Mouse (Mus musculus) lung, postnatal 0 days (tissue): Measurements from ENCODE around the gene Tmem43. TPM values are rescaled to one million over a fixed set of nuclear protein-coding genes. Genes with fewer than 3 reads are reported as not detected.

Experiments
- ATAC-seq: fragments of 200-750 bp; cut with Nextera tagmentation; 2 replicates; pipeline ENCODE4 v1.8.0; 2017; ENCODE audit warnings: moderate library complexity
- DNase-seq: peaks from one replicate; pipeline ENCODE4 v3.0.0-alpha.2; 2016; ENCODE audit warnings: low spot score
- H3K27ac ChIP-seq: fragments of 300-500 bp; sonication (generic); 2 replicates; pipeline ENCODE4 v1.5.1; 2014; ENCODE audit warnings: antibody characterized with exemption, mild to moderate bottlenecking, low read length, mixed read lengths
- H3K27me3 ChIP-seq: fragments of 300-500 bp; sonication (generic); replicated peaks from 2 replicates; pipeline ENCODE4 v1.6.1; 2014; ENCODE audit warnings: low read length, mixed read lengths; ENCODE audit not compliant: insufficient read depth
- H3K36me3 ChIP-seq: fragments of 300-500 bp; sonication (generic); 2 replicates; pipeline ENCODE4 v1.6.1; 2014; ENCODE audit warnings: low read length, mixed read lengths; ENCODE audit not compliant: insufficient read depth
- H3K4me1 ChIP-seq: fragments of 300-500 bp; sonication (generic); 2 replicates; pipeline ENCODE4 v1.6.1; 2014; ENCODE audit warnings: antibody characterized with exemption, low read depth, low read length, mixed read lengths; ENCODE audit not compliant: insufficient read depth
- H3K4me2 ChIP-seq: fragments of 300-500 bp; sonication (generic); replicated peaks from 2 replicates; pipeline ENCODE4 v1.6.1; 2014; ENCODE audit warnings: low read depth, mild to moderate bottlenecking, low read length, moderate library complexity, mixed read lengths
- H3K4me3 ChIP-seq: fragments of 300-500 bp; sonication (generic); 2 replicates; pipeline ENCODE4 v1.5.1; 2014; ENCODE audit warnings: low read depth, low read length
- H3K9ac ChIP-seq: fragments of 300-500 bp; sonication (generic); replicated peaks from 2 replicates; pipeline ENCODE4 v1.6.1; 2014; ENCODE audit warnings: low read depth, mild to moderate bottlenecking
- H3K9me3 ChIP-seq: fragments of 300-500 bp; sonication (generic); 2 replicates; pipeline ENCODE4 v1.6.1; 2016; ENCODE audit warnings: low read length, mixed read lengths
- CTCF ChIP-seq: IDR thresholded peaks from 2 replicates; pipeline ENCODE4 v1.5.1; 2016; ENCODE audit warnings: antibody characterized with exemption, mild to moderate bottlenecking
- EP300 ChIP-seq: IDR thresholded peaks from 2 replicates; pipeline ENCODE4 v1.6.1; 2016; ENCODE audit warnings: antibody characterized with exemption, mild to moderate bottlenecking, control low read depth
- WGBS: fragments of 180-500 bp; shearing (Covaris S2); extraction: QIAGEN DNeasy Blood & Tissue Kit; methylation state at CpG from one replicate; pipeline ENCODE4 v1.1.7; 2014; 5-methylcytosine and 5-hydroxymethylcytosine counted together
- polyA plus RNA-seq: library from polyadenylated mRNA; unstranded; fragments of >200 nt; fragmentation: Nextera tagmentation; extraction: Ambion mirVana; gene quantifications from 2 replicates; pipeline ENCODE4 v1.2.1, GENCODE M21; 2015

The Tmem43 gene
- polyA plus RNA-seq, 1 experiment from 2014 or later, result 69.4 TPM

GRCm38 (mm10) chr6:91514737-91515362 is 41.3 kb downstream of the Tmem43 start:
- no peak for TF ChIP-seq EP300
- TF ChIP-seq CTCF, result no peak
- Histone ChIP-seq H3K27me3 (no peaks in the 10 kb centered on the region), H3K9me3 (no peaks in the 10 kb centered on the region), H3K9ac (peak overlapping the region; percentile 47), H3K4me2 (peak overlapping the region; percentile 65), H3K27ac (peak overlapping the region; percentile 81), H3K4me3 (peak overlapping the region; percentile 59), H3K4me1 (peaks cover 4% of the 10 kb centered on the region; the same call in 1 of the 2 replicates), H3K36me3 (peaks cover 5% of the 10 kb centered on the region; the same call in 1 of the 2 replicates)
- 15% methylated on average over 10 of the region's 10 CpGs for WGBS
- DNase-seq (peak; percentile 43), ATAC-seq (no peak)

GRCm38 (mm10) chr6:91515545-91516449 is 42.3 kb downstream of the Tmem43 start, which contains the start of the genes Xpc and Lsm3:
TSS of gene Xpc (minus strand) at chr6:91515888.
TSS of gene Lsm3 (plus strand) at chr6:91515928.
- TF ChIP-seq CTCF (peak; percentile 32), EP300 (peak; percentile 68)
- peak; percentile 97 for DNase-seq

DNA sequence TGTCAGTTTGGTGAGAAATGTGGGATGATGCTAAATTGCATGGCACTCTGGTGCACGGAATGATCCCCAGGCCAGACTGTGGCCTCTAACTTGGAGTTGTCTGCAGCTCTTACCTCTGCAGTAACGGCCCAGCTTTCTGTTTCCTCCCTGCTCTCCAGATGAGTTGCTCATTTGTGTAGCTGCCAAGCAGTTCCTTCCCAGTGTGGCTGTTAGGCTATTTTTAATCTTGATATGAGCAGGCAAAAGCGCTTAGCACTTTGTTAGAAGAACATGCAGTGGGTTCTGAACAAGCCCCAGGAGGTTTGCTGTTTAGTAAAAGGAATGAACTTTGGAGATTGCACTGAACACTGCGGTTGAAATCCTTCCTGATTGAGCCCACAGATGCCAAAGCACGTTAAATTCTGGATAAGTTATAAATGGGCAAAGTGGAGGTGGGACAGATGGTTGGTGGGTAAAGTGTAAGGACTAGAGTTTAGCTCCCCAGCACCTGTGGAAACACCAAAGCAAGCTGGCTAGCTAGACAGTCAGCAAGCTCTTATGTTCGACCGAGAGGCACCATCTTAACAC is 45.0 kb downstream of the Tmem43 start:
- TF ChIP-seq CTCF (no peak), EP300 (no peak)
- WGBS, result 86% methylated on average over 7 of the region's 7 CpGs

More at GRCm38 (mm10) chr6:91515545-91516449, 42.3 kb downstream of the Tmem43 start, which contains the start of the genes Xpc and Lsm3:
- Histone ChIP-seq H3K9ac (peak within 1 kb of the TSS; percentile 78), H3K4me3 (peak within 1 kb of the TSS; percentile 59), H3K4me1 (peaks cover 4% of the 10 kb centered on the region; the same call in 1 of the 2 replicates), H3K4me2 (peak within 1 kb of the TSS; percentile 77), H3K27me3 (no peaks in the 10 kb centered on the region), H3K27ac (peak within 1 kb of the TSS; percentile 81), H3K9me3 (no peaks in the 10 kb centered on the region), H3K36me3 (peaks cover 9% of the 10 kb centered on the region; the same call in 1 of the 2 replicates)
- under 1% methylated on average over 78 of the region's 80 CpGs for WGBS
- peak; percentile 99 for ATAC-seq

DNA sequence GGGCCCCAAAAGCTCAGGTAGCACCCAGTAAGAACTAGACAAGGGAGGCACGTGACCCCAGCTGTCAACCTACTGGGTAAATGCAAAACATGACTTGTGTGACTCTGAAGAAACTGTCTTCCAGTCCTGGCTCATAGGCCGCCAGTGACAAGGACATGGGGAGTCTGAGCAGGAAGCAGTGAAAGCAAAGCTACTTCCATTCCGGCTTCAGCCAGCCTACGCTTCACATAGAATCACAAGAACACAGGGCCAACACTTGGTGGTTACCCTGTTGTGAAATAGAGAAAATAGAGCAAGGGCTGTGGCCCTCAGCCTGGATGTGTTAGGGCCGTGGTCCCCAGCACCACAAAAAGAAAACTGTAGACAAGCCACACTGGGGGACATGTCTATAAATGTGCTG is 49.3 kb downstream of the Tmem43 start:
- Histone ChIP-seq H3K36me3 (peaks cover 31% of the 10 kb centered on the region), H3K27me3 (no peaks in the 10 kb centered on the region), H3K27ac (no peak overlapping the region), H3K9ac (no peak overlapping the region), H3K4me2 (no peak overlapping the region), H3K9me3 (no peaks in the 10 kb centered on the region), H3K4me3 (no peak overlapping the region), H3K4me1 (no peaks in the 10 kb centered on the region)
- ATAC-seq, result no peak
- 94% methylated on average over 5 of the region's 5 CpGs for WGBS
- TF ChIP-seq EP300 (no peak), CTCF (no peak)
- DNase-seq, result no peak

More for the DNA sequence above, 45.0 kb downstream of the Tmem43 start:
- peaks cover 4% of the 10 kb centered on the region; the same call in 1 of the 2 replicates for H3K4me1 ChIP-seq
- H3K36me3 ChIP-seq, result peaks cover 26% of the 10 kb centered on the region
- ATAC-seq, result no peak
- no peaks in the 10 kb centered on the region for H3K27me3 ChIP-seq
- H3K27ac ChIP-seq, result no peak overlapping the region
- H3K9ac ChIP-seq, result no peak overlapping the region
- H3K9me3 ChIP-seq, result no peaks in the 10 kb centered on the region
- H3K4me3 ChIP-seq, result no peak overlapping the region
- no peak for DNase-seq
- no peak overlapping the region for H3K4me2 ChIP-seq

- no peak overlapping the region for H3K4me3 ChIP-seq
- ATAC-seq, result no peak
Measured at GRCm38 (mm10) chr6:91525544-91525943, 52.0 kb downstream of the Tmem43 start.

More at GRCm38 (mm10) chr6:91525544-91525943, 52.0 kb downstream of the Tmem43 start:
- TF ChIP-seq CTCF (no peak), EP300 (no peak)
- H3K9me3 ChIP-seq, result no peaks in the 10 kb centered on the region
- no peak overlapping the region for H3K27ac ChIP-seq
- no peak overlapping the region for H3K4me2 ChIP-seq
- WGBS, result 83% methylated on average over 4 of the region's 4 CpGs
- H3K9ac ChIP-seq, result no peak overlapping the region
- no peak for DNase-seq
- H3K27me3 ChIP-seq, result no peaks in the 10 kb centered on the region
- H3K36me3 ChIP-seq, result peaks cover 24% of the 10 kb centered on the region
- H3K4me1 ChIP-seq, result no peaks in the 10 kb centered on the region
